Mouse (Mus musculus): ENCODE results near the gene Phtf2.
"Not testable (repeated sequence)": the region's sequence is repeated elsewhere in the genome, so short reads cannot be mapped to it uniquely, and the experiment has no call there.

DNA sequence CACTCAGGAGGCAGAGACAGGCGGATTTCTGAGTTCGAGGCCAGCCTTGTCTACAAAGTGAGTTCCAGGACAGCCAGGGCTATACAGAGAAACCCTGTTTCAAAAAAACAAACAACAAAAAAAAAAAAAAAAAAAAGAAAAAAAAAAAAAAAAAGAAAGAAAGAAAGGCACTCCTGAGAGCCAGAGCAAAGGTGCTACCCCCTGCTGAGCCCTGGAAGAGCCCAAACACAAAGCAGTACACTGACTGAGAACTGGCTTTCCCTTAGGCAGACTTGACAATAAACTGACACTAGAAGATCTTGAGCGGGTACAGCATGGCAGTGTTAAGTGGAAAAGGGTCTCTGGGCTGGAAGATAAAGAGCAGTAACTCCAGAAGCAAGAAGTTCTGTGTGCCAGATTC, 119.5 kb downstream of the Phtf2 start:
- TF ChIP-seq POLR2A (IDR thresholded peaks at IDR 0.05; ENCODE audit: borderline replicate concordance, extremely low read depth, low read depth, low read length); CTCF (IDR thresholded peaks at IDR 0.05; ENCODE audit: insufficient read depth, low read length): not testable (repeated sequence)
